Mouse (Mus musculus): ENCODE data around the gene Zfp553. TPM values are rescaled to one million over a fixed set of nuclear protein-coding genes. Genes with fewer than 3 reads are reported as not detected.
"Not testable (repeated sequence)": the region's sequence is repeated elsewhere in the genome, so short reads cannot be mapped to it uniquely, and the experiment has no call there.

Zfp553 gene
- total RNA-seq, 4 experiments from 2014 or later: 5.2 to 6.4 (median 5.8) TPM

GRCm38 (mm10) chr7:127233368-127233749, 498 bp downstream of the Zfp553 start:
- DNase-seq (ENCODE audit: low spot score): no peak

DNA sequence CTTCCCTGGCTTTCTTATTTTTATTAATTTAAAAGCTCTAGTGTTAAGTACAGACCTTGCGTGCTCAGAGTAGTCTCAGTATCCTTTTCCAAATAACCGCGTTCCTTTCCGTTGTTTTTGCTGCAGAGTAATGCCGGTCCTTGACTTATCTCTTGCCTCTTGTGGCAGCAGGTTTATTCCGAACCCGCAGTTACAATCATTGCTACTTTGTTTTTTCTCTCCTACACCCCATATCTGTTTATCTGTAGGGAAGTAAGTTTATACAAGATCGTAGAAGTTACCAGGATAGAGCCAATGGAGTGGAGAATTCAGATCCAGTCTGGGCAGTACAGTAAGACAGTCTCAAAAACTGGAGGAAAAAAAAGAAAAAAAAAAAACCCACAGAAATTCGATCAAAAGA, 904 bp downstream of the Zfp553 start:
- no peak for DNase-seq (ENCODE audit: low spot score)

DNA sequence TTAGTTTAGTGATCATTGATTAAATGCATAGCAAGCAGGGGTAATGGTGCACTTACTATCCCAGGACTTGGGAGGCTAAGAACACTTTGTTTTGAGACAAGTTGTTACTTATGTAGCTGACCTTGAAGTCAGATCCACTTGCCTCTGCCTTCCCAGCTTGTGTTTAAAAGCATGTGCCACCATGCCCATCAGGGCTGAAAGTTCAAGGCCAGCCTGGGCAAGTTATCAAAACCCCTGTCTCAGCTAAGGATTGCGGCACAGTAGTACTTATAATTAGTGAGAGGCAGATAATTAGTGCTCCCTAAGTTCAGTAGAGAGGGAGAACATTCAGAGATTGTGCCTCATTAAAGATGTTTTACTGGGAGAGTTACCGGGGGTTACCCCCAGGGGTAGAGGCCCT, 1.9 kb downstream of the Zfp553 start:
- DNase-seq (ENCODE audit: low spot score): no peak

DNA sequence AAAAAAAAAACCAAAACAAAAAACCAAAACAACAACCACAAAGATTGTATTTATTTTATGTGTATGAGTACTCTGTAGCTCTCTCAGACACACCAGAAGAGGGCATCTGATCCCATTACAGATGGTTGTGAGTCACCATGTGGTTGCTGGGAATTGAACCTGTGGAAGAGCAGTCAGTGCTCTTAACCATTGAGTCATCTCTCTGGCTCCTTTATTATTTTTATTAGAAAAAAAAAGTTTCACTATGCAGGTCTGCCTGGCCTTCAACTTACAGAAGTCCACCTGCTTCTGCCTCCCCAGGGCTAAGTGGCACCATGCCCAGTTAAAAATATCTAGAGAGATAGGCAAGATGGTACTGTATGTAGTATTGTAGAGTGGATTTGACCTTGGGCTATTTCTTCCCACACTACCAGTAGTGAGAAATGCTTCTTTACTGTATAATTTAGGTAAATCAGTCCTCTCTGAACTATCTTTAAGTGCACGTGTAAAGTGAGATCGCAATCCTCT, 10.6 kb downstream of the Zfp553 start:
- DNase-seq (ENCODE audit: low spot score): no peak

DNA sequence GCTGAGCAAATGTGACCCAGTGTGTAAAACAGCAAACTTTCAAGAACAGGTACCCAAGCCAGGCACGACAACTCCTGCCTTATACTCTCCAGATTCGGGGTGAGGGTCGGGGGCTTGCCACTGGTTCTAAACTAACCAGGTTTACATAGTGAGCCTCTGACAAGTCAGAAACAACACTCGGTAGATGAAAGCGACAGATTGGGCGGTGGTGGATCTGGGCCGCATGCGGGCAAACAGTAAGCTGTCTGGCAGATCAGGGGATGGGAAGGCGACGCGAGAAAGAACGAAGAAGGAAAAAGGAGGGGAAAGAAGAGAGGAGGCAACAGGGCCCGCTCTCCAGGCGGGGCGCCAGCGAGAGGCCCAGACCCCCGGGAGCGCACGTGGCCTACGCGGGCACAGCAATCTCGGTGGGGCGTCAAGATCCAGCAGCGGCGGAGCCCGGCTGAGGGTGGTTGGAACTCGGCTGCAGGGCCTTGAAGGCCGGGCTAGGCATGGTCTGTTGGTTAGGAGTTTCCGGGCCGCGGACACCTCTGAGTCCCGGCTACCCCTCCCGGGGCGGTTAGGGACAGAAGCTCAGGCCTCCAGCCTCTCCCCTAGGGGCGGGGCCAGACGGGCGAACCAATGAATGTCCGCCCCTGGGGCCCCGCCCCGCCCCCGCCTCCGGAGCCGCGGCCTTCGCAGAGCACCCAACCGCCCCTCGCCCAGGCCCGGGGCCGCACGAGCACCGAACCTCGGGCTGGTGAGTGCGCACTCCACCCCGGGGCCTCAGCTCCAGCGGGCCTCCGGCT, 11.2 kb downstream of the Zfp553 start, which contains the start of gene Zfp771:
Zfp771 (plus strand) TSS at position 405 of the 788 bp plus-strand sequence.
- peak; percentile 90 for DNase-seq (ENCODE audit: low spot score)

GRCm38 (mm10) chr7:127244658-127245510, 12.0 kb downstream of the Zfp553 start:
- no peak for DNase-seq (ENCODE audit: low spot score)

DNA sequence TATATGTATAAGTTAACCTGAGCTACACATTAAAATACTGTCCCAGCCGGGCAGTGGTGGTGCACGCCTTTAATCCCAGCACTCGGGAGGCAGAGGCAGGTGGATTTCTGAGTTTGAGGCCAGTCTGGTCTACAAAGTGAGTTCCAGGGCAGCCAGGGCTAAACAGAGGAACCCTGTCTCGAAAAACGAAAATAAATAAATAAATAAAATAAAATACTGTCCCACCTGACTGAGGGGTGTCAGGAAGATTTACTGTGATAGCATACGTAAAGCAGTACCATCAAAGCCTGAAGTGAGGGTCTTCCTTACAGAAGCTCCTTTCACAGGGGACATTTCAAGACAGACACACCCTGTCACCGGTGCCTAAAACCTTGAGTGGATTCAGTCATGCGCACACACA, 17.6 kb downstream of the Zfp553 start:
- not testable (repeated sequence) for DNase-seq (ENCODE audit: low spot score)

DNA sequence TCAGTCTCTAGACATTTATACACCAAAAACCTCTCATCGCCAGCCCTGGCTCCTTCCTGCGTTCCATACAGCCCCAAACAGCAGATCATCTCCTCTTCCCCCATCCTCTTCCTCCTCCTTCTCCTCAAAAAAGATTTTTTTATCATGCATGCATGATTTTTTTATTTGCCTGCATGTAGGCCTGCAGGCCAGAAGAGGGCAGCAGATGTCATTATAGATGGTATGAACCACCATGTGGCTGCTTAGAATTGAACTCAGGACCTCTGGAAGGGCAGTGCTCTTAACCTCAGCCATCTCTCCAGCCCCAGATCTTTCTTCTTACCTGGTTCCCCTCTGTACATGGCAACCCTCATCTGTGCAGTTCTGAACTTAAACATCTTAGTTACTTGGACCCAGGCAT, 19.6 kb downstream of the Zfp553 start:
- no peak for DNase-seq (ENCODE audit: low spot score)

- no peak for DNase-seq (ENCODE audit: low spot score)
Measured at GRCm38 (mm10) chr7:127253341-127253740, 20.5 kb downstream of the Zfp553 start.

GRCm38 (mm10) chr7:127253821-127254769, 21.2 kb downstream of the Zfp553 start:
- peak; percentile 91 for DNase-seq (ENCODE audit: low spot score)

DNA sequence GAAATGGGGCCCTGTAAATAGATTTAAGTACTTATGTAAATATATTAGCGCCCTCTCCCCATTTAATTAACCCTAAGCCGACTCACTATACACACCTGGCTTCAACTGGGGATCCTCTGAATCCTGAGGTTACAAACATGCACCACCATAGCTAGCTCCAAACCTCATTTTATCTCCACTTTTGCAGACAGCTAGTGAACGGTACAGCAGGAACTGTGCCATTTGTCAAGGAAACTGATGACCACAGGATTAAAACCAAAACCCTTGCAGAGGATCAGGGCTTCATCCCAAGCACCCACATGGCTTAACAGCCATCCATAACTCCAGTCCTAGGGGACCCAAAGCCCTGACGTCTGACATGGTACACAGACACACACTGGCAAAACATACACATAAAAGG, 22.1 kb downstream of the Zfp553 start:
- DNase-seq (ENCODE audit: low spot score): no peak

- no peak for DNase-seq (ENCODE audit: low spot score)
Measured at GRCm38 (mm10) chr7:127255965-127256364, 23.1 kb downstream of the Zfp553 start.

GRCm38 (mm10) chr7:127256518-127256917, 23.7 kb downstream of the Zfp553 start:
- no peak for DNase-seq (ENCODE audit: low spot score)

DNA sequence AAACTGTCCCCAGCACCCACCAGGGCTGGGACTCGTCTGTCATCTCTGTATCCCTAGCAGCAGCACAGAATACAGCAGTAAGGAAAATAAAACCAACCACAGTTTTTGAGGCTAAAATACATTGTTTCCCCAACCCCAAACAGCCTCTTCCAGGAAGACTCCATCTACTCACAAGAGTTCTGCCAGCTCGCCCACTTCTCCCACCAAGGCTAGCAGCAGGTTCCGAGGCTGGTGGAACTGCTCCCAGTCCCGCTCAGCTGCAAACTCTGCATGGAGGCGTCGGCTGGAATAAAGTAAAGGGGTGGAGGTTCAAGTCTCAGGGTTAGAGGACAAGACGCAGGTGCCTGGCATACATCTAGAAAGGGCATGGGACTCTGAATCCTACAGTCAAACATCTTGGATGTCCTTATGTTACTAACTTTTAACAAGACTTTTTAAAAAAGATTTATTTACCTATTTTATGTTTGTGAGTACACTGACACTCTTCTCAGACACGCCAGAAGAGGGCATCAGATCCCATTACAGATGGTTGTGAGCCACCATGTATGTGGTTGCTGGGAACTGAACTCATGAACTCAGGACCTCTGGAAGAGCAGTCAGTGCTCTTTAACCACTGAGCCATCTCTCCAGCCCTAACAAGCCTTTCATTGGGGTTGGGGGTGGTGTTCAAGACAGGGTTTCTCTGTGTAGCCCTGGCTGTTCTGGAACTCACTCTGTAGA, 26.5 kb downstream of the Zfp553 start:
- DNase-seq (ENCODE audit: low spot score): no peak

- peak; percentile 99 for DNase-seq (ENCODE audit: low spot score)
Measured at GRCm38 (mm10) chr7:127260309-127261111, 27.6 kb downstream of the Zfp553 start, which contains the start of gene Dctpp1. Gene Dctpp1, minus strand, starts transcription at chr7:127260709.

GRCm38 (mm10) chr7:127262218-127262961, 29.5 kb downstream of the Zfp553 start:
- no peak for DNase-seq (ENCODE audit: low spot score)

DNA sequence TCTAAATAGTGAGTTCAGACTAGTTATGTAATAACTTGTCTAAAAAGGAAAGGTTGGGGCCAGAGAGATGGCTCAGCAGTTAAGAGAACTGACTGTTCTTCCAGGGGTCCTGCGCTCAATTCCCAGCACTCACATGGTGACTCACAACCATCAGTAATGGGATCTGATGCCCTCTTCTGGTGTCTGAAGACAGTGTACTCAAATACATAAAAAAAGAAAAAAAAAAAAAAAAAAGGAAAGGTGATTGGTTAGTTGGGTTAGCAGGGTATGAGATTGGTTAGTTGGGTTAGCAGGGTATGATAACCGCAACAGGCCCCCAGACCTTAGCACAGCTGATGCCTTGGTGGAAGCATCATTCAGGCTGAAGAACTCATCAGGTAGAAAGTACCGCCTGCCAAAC, 30.7 kb downstream of the Zfp553 start:
- DNase-seq (ENCODE audit: low spot score): no peak

- no peak for DNase-seq (ENCODE audit: low spot score)
Measured at GRCm38 (mm10) chr7:127270256-127270655, 37.4 kb downstream of the Zfp553 start.

- DNase-seq (ENCODE audit: low spot score): no peak
Measured at GRCm38 (mm10) chr7:127270666-127271065, 37.8 kb downstream of the Zfp553 start.
